Mouse (Mus musculus) myocyte (in vitro differentiated cells): ENCODE results near the gene Peg10. TPM values are rescaled to one million over a fixed set of nuclear protein-coding genes. Genes with fewer than 3 reads are reported as not detected.

Experiments used
- H3K27me3 ChIP-seq: one replicate; pipeline ENCODE4 v1.6.1; 2011; ENCODE audit not compliant: control insufficient read depth, insufficient read depth, insufficient read length
- H3K36me3 ChIP-seq: one replicate; pipeline ENCODE4 v1.6.1; 2011; ENCODE audit not compliant: control insufficient read depth, insufficient read depth
- H3K4me2 ChIP-seq: one replicate; pipeline ENCODE4 v1.6.1; 2011; ENCODE audit warnings: low read depth, control low read depth
- H3K4me3 ChIP-seq: one replicate; pipeline ENCODE4 v1.5.1; 2011; ENCODE audit warnings: mild to moderate bottlenecking, control low read depth, moderate library complexity
- H3K79me2 ChIP-seq: one replicate; pipeline ENCODE4 v1.6.1; 2011; ENCODE audit not compliant: control insufficient read depth, insufficient read depth
- H3ac ChIP-seq: one replicate; pipeline ENCODE4 v1.6.1; 2011; ENCODE audit not compliant: control insufficient read depth, insufficient read length
- CEBPB ChIP-seq: IDR thresholded peaks from 2 replicates; pipeline ENCODE4 v1.6.1; 2011; ENCODE audit warnings: mild to moderate bottlenecking, moderate library complexity; ENCODE audit not compliant: poor library complexity, insufficient read depth, severe bottlenecking
- E2F4 ChIP-seq: IDR thresholded peaks from one replicate; pipeline ENCODE4 v1.6.1; 2011; ENCODE audit warnings: mild to moderate bottlenecking, control low read depth, moderate library complexity; ENCODE audit not compliant: insufficient read depth
- MAX ChIP-seq: IDR thresholded peaks from one replicate; pipeline ENCODE4 v1.6.1; 2011; ENCODE audit warnings: low read depth, mild to moderate bottlenecking, control low read depth
- MYOD1 ChIP-seq, 3 experiments: IDR thresholded peaks; one replicate each; pipeline ENCODE4 v1.6.1; 2011; ENCODE audit warnings: control low read depth in 2 of 3, low read depth in 2 of 3, mild to moderate bottlenecking in 2 of 3, moderate library complexity in 1 of 3; ENCODE audit not compliant: insufficient read length in 2 of 3, control insufficient read depth in 1 of 3
- MYOG ChIP-seq, 3 experiments: IDR thresholded peaks; one replicate each; pipeline ENCODE4 v1.6.1; 2011; ENCODE audit warnings: control low read depth in 2 of 3, low read depth in 2 of 3, mild to moderate bottlenecking in 2 of 3; ENCODE audit not compliant: insufficient read length in 2 of 3, control insufficient read depth in 1 of 3, insufficient read depth in 1 of 3
- POLR2A ChIP-seq: IDR thresholded peaks from one replicate; pipeline ENCODE4 v1.6.1; 2011; ENCODE audit warnings: low read depth, mild to moderate bottlenecking, control low read depth, moderate library complexity; ENCODE audit not compliant: insufficient read length
- POLR2AphosphoS2 ChIP-seq: IDR thresholded peaks from one replicate; pipeline ENCODE4 v1.6.1; 2011; ENCODE audit warnings: low read depth, control low read depth; ENCODE audit not compliant: insufficient read length
- REST ChIP-seq: IDR thresholded peaks from one replicate; pipeline ENCODE4 v1.6.1; 2011; ENCODE audit warnings: mild to moderate bottlenecking, control low read depth, moderate library complexity; ENCODE audit not compliant: insufficient read depth, insufficient read length
- SRF ChIP-seq: IDR thresholded peaks from one replicate; pipeline ENCODE4 v1.6.1; 2011; ENCODE audit warnings: low read depth; ENCODE audit not compliant: control insufficient read depth, insufficient read length
- TCF12 ChIP-seq: IDR thresholded peaks from one replicate; pipeline ENCODE4 v1.6.1; 2011; ENCODE audit warnings: mild to moderate bottlenecking, control low read depth; ENCODE audit not compliant: poor library complexity, insufficient read depth, severe bottlenecking
- TCF3 ChIP-seq: IDR thresholded peaks from one replicate; pipeline ENCODE4 v1.6.1; 2011; ENCODE audit warnings: low read depth, control low read depth; ENCODE audit not compliant: insufficient read length
- USF1 ChIP-seq: IDR thresholded peaks from one replicate; pipeline ENCODE4 v1.6.1; 2011; ENCODE audit warnings: low read depth, mild to moderate bottlenecking, control low read depth, moderate library complexity
- polyA plus RNA-seq: library from polyadenylated mRNA; unstranded; fragments of >200 nt; fragmentation: generic; extraction: Trizol; gene quantifications from one replicate; pipeline ENCODE4 v1.2.1, GENCODE M21; 2012; ENCODE audit warnings: missing spikeins

Peg10 gene
- polyA plus RNA-seq, 1 experiment = 2.6 TPM

- Histone ChIP-seq H3K36me3 (no peaks in the 10 kb centered on the region), H3K79me2 (no peaks in the 10 kb centered on the region), H3ac (no peak overlapping the region), H3K4me2 (no peak overlapping the region), H3K4me3 (no peak overlapping the region), H3K27me3 (no peaks in the 10 kb centered on the region)
- TF ChIP-seq SRF (no peak), MAX (no peak), E2F4 (no peak), REST (no peak), TCF3 (no peak), USF1 (no peak), MYOD1 (IDR thresholded peaks at IDR 0.05; ENCODE audit: control insufficient read depth in 1 of 3, insufficient read length in 2 of 3, low read depth in 2 of 3) (no peak), CEBPB (no peak)
These were observed 8.4 kb upstream of the Peg10 start for GRCm38 (mm10) chr6:4738717-4739116.

DNA sequence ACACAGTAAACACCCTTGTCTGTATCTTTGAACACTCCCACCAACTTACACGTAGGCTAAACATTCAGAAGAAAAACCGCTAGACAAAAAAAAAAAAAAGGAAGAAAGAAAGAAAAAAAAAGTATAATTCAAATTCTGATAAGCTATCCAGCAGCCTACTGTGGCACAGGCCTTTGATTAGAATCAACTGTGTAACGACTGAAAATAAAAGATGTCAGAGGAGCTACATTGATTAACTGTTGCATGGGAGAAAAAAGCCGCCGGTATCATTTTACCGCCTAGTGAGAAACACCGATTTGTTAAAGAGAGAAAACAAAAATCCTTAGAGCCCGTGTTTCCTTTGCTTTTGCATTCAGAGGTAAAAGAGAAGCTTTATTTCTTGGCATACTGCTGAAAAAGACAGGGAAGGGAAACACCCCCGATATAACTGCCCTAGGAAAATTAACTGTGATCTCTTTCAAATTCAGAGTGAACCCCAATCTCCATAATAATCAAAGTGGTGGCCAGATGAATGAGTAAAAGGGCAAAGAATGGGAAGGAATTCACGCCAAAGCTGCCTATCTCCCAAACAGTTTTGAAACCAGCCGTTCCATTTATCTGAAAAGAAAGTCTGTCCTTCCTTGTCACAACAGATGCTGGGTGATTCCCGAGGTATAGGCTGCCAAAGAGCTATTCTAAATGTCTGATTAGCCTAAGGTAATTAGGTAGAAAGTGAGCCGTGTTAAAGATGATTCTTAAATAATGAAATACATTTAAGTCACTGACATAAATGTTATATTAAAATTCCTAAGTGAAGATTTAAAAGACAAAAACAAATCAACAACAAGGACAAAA, 7.4 kb upstream of the Peg10 start:
- H3K4me2 ChIP-seq = peak overlapping the region; percentile 28
- no peak overlapping the region for H3ac ChIP-seq
- no peaks in the 10 kb centered on the region for H3K36me3 ChIP-seq
- H3K4me3 ChIP-seq = no peak overlapping the region
- TF ChIP-seq REST = no peak
- no peaks in the 10 kb centered on the region for H3K79me2 ChIP-seq
- no peaks in the 10 kb centered on the region for H3K27me3 ChIP-seq

DNA sequence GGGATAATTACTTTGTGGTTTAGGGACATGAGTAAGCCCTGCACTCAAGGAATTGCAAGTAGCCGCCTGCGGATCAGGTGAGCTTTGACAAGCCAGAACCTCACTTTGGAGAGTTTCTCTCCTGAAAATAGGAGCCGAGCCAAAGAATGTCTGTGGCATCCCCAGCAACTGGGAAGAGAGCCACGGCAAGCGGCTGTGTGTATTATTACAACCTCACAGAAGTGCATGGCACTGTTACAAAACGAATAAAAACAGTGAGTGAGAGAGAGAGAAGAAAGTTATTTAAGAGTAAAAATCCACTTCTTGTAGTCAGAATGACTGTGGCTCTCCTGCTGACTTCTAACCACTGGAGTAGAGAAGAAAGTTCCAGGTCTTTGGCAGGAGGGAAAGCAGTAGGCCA, 6.6 kb upstream of the Peg10 start:
- H3K4me3 ChIP-seq = no peak overlapping the region
- no peak overlapping the region for H3ac ChIP-seq
- H3K36me3 ChIP-seq = no peaks in the 10 kb centered on the region
- H3K27me3 ChIP-seq = no peaks in the 10 kb centered on the region
- no peaks in the 10 kb centered on the region for H3K79me2 ChIP-seq
- TF ChIP-seq POLR2AphosphoS2 (no peak), POLR2A (no peak), REST (no peak), E2F4 (no peak), MYOD1 (IDR thresholded peaks at IDR 0.05; ENCODE audit: control insufficient read depth in 1 of 3, insufficient read length in 2 of 3, low read depth in 2 of 3) (no peak), CEBPB (no peak), TCF12 (no peak), SRF (no peak), MYOG (IDR thresholded peaks at IDR 0.05; ENCODE audit: control insufficient read depth in 1 of 3, insufficient read depth in 1 of 3, insufficient read length in 2 of 3, low read depth in 2 of 3) (no peak), MAX (no peak)
- H3K4me2 ChIP-seq = peak overlapping the region; percentile 28

DNA sequence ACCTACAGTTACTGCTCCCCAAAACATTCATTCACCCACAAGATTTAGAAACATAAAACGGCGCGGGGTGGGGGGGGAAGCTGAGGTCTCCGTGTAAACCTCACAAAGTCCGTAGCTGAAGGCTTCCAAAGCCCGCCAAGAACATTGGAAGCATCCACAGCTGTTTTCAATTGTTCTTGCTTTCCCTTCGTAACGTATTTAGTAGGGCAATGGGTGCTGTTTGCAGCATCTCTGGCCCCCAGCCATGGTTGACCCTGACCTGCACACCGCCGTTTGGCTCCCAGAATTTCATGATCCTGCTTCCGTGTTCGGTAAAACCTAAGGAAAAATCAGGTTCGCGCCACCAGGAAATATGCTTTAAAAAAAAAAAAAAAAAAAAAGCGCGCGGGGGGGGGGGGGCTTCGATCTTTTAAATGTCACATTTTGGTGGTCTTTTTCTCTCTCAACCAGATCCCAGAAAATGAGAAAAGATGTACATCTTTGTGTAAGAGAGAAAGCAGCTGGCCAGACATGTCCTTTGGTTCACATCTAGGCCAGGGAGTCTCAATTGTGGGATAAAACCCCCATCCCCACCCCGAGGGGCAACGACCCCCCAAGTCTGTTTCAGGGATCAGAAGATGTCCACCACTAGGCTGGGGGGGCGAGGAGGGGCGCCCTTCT, 940 bp upstream of the Peg10 start:
- H3K27me3 ChIP-seq = no peaks in the 10 kb centered on the region
- TF ChIP-seq TCF3 (no peak), REST (no peak), CEBPB (no peak), TCF12 (no peak), E2F4 (no peak), SRF (no peak), POLR2A (no peak), MYOD1 (IDR thresholded peaks at IDR 0.05; ENCODE audit: control insufficient read depth in 1 of 3, insufficient read length in 2 of 3, low read depth in 2 of 3) (no peak), USF1 (no peak), MAX (no peak), POLR2AphosphoS2 (no peak), MYOG (IDR thresholded peaks at IDR 0.05; ENCODE audit: control insufficient read depth in 1 of 3, insufficient read depth in 1 of 3, insufficient read length in 2 of 3, low read depth in 2 of 3) (no peak)
- H3ac ChIP-seq = peak overlapping the region; percentile 10
- H3K79me2 ChIP-seq = no peaks in the 10 kb centered on the region
- H3K4me2 ChIP-seq = peak overlapping the region; percentile 55
- peak overlapping the region; percentile 43 for H3K4me3 ChIP-seq
- H3K36me3 ChIP-seq = no peaks in the 10 kb centered on the region
